Mouse (Mus musculus) lung, adult 2 months (tissue): ENCODE data around the gene Rc3h1.

Experiments used
- CTCF ChIP-seq: fragments of 200-500 bp; IDR thresholded peaks from 2 replicates; pipeline ENCODE4 v1.5.1; 2011; ENCODE audit warnings: mild to moderate bottlenecking, low read length, control low read depth; ENCODE audit not compliant: insufficient read depth
- POLR2A ChIP-seq: fragments of 200-500 bp; IDR thresholded peaks from 2 replicates; pipeline ENCODE4 v1.6.1; 2011; ENCODE audit warnings: low read depth, mild to moderate bottlenecking, control low read depth, low read length, borderline replicate concordance; ENCODE audit errors: extremely low read depth

- no peak for TF ChIP-seq POLR2A
- no peak for TF ChIP-seq CTCF
Measured at GRCm38 (mm10) chr1:160989395-160989794, 83.2 kb downstream of the Rc3h1 start.
